Mouse (Mus musculus): ENCODE measurements at regions not wholly inside any gene's neighbourhood (a gene's known extent, or its start where the extent isn't known, plus 50 kb on each side); places are given as distances from the start of the nearest gene placed in this dataset.

DNA sequence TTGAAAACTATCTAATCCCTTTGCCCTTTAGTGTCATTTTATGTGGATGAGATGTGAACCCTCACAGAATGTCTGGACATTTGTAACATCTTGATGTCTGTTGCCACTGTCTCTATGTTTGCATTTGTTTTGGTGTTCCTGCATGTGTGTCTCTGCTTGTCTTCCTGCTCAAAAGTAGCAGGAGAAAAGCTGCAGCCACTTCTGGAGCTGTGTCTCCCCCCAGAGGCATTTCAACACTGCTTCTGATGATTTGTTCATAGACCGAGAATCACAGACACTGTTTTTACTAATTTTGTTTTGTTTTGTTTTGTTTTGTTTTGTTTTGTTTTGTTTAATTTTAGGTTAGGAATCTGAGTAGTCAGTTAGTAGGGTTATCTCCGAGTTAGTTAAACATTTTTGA lies 883.8 kb downstream of the Gbe1 start:
- no peak for TF ChIP-seq CTCF (IDR thresholded peaks at IDR 0.05; ENCODE audit: extremely low read depth, insufficient read length, insufficient replicate concordance, low read depth, low read length)
- no peak for TF ChIP-seq POLR2A (IDR thresholded peaks at IDR 0.05; ENCODE audit: low read depth, low read length)
